Mouse (Mus musculus): ENCODE measurements around the gene Calm3.
A peak's percentile ranks its signal among the peaks of the same experiment; 100 is the strongest.

The Calm3 gene

GRCm38 (mm10) chr7:16914453-16915343, 9.2 kb downstream of the Calm3 start:
- DNase-seq = no peak

DNA sequence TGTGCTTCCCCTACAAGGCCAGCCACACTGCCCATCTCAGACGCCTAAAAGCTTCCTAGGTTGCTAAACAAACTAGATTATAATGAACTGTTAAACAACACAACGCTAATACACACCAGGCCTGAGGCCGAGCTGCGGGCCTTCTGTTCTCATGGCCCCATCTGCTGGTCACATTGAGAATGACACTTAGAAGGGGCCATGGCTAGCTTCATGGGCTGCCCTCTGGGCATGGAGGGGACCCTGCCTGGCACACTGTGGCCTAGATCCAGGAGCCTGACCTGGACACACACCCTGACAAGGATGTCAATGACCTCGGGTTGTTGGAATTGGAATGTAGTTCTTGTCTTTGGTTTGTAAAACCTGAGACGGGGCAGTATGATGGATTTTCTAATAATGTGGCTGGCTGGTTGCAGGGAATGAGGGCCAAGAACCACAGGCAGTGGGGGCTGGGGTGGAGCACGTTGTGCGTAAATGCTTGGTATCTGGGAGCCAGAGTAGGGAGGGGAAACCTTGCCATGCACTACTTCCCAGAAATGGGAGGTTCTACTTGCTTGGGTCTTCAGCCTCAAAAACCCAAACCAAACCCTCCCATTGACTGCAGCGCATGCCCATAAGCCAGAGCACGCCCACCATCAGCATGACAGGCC, 10.0 kb downstream of the Calm3 start:
- DNase-seq = peak; percentile 54 to 62

GRCm38 (mm10) chr7:16912360-16912759, 11.6 kb downstream of the Calm3 start:
- no peak for DNase-seq

- DNase-seq = no peak
Measured at GRCm38 (mm10) chr7:16911904-16912303, 12.0 kb downstream of the Calm3 start.

- no peak for DNase-seq
Measured at GRCm38 (mm10) chr7:16909909-16910308, 14.0 kb downstream of the Calm3 start.

DNA sequence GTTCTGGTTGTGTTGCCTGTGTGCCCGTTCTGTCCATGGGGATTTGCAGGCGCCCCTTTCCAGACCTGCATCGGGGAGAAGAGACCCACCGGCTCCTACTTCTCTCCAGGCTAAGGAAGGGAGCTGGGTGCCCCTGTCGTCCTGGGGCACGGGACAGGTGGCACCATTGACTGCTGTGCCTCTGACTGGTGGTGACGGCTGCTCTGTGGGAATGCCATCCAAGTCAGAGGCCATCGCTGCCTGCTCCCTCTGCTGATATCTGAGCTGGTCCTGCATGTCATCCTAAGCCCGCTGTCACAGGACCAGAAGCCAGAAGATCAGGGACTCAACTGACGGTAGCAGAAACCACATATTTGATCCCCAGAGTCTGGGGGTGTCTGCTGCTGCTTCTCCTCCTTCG, 15.1 kb downstream of the Calm3 start:
- no peak for DNase-seq

GRCm38 (mm10) chr7:16908367-16908766, 15.5 kb downstream of the Calm3 start:
- no peak for DNase-seq

DNA sequence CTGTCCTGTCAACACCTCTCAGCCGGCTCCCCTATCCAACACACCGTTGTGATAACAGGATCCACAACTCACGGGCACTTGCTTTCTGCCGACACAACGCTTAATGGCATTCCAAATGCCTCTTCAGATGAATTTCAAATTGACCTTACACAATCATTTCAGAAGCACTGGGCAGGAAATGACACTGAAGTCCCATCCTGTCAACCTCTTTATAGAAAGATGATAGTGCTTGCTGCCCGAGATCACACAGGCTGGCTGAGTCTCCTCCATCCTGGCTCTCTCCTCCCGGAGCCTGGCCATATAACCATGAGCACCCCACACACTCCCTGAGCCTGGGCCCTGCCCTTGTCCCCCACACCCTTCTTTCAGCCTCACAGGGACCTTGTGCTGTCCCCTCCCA, 16.1 kb downstream of the Calm3 start:
- DNase-seq = no peak

DNA sequence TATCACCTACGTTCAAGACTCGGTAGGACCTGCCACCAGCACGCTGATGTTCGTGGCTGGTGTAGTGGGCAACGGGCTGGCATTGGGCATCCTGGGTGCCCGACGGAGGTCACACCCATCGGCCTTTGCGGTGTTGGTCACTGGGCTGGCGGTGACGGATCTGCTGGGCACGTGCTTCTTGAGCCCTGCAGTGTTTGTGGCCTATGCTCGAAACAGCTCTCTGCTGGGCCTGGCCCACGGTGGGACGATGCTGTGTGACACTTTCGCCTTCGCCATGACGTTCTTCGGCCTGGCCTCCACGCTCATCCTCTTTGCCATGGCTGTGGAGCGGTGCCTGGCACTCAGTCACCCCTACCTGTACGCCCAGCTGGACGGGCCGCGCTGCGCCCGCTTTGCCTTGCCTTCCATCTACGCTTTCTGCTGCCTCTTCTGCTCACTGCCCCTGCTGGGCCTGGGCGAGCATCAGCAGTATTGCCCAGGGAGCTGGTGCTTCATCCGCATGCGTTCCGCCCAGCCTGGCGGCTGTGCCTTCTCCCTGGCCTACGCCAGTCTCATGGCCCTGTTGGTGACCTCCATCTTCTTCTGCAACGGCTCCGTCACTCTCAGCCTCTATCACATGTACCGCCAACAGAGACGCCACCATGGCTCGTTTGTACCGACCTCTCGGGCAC, 16.9 kb downstream of the Calm3 start:
- DNase-seq = no peak

DNA sequence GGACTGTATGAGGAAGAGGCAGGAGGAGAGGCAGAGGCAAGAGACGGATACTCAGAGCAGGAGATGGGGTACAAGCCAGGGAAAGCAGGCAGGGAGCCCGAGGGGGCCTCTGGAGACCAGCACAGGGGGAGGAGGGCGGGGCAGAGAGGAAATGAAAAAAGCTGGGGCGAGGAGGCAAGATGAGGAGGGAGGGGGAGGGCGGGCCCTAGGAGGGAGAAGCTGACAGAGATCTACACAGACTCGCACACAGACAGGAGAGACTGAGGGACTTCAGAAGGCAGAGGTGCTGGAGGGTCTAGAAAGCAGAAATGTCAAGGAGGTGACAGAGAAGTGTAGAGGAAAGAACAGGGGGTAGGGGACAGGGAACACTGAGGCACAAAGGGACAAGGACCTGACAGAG, 17.6 kb downstream of the Calm3 start, which contains the start of gene Ptgir:
Gene Ptgir, plus strand, starts transcription at position 210 of the 400 bp plus-strand sequence.
- DNase-seq = no peak

DNA sequence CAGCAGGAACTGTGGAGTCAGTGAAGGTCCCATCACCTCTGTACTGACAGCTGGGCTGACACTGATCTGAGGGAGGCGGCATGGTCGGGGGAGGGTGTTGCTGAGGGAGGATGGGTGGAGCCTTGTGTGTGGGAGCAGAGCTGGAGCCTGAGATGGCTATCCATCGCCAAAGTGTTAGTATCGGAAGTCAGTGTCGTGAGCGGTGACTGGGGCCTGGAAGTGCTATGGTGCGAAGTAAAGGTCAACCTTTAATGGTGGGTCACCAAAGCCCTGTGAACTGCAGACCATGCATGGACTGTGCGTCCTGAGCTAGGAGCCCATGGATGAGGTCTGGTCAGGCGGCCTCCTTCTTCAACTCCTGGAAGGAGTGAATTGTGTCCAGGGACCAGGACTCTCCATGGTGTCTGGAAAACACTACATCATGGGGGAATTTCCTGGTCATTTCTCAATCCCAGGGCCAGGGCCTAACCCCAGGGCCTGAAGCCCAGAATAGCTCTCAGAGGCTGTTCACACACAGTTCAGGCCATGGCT, 18.4 kb downstream of the Calm3 start:
- DNase-seq = no peak

DNA sequence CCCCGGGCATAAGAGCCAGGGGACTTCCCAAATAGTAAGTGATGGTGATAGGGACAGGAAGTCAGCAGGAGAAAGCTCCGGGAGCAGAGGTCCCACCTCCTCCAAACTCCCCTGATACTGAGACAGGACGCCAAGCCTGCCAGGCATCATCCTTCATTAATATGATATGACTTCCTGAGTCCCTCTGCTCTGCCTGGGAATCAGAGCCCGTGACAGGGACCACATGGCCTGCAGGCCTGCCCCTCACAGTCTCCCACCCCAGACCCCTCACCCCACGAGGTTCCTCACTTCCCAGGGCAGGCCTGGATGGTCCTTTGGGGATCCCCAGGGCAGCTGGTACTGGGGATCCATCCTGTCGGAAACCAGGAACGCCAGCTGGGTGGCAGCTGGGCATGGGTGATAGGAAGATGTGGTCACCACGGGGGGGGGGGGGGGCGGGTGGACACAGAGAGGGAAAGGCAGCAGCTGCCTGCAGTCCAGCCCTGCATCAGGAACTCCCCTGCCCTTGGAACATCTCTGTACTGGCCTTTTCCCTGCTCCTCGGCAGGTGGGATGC, 19.7 kb downstream of the Calm3 start:
- DNase-seq = no peak

- no peak for DNase-seq
Measured at GRCm38 (mm10) chr7:16903439-16903955, 20.4 kb downstream of the Calm3 start.

GRCm38 (mm10) chr7:16900526-16900925, 23.4 kb downstream of the Calm3 start:
- no peak for DNase-seq

GRCm38 (mm10) chr7:16895511-16895910, 28.4 kb downstream of the Calm3 start:
- no peak for DNase-seq

DNA sequence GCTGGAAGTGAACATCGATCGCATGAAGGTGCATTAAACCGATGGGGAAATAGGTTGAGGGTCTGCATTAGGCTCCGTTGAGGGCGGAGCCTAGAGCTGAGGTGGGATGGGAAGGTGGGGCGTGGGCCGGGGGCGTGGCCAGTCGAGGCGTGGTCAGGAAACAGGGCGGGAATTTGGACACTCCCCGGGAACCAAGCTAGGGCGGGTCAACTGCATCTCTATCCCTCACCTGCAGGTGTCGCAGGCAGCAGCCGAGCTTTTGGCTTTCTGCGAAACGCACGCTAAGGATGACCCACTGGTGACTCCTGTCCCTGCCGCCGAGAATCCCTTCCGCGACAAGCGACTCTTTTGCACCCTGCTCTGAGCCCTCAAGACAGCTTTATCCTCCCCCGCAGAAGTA, 28.9 kb downstream of the Calm3 start:
- peak; percentile 71 to 79 for DNase-seq

- no peak for DNase-seq
Measured at GRCm38 (mm10) chr7:16894279-16894678, 29.6 kb downstream of the Calm3 start.

- no peak for DNase-seq
Measured at GRCm38 (mm10) chr7:16893612-16894011, 30.3 kb downstream of the Calm3 start.

DNA sequence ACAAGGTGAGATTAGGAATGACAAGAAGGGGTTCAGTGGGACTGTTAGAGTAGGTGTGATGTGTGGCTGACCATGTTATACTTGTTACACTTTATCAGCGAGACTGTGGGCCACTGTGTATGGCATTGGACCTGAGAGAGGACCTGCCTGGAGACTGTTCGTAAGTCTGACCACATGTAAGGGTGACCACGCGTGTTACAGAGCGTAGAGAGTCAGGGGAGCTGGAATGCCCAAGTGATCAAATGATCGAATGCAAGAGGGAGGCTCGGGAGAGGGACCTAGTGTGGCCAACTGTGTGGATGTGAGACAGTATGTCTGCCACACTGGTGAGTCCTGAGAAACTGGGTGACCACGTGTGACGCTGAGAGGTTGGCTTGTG, 31.6 kb downstream of the Calm3 start:
- no peak for DNase-seq

DNA sequence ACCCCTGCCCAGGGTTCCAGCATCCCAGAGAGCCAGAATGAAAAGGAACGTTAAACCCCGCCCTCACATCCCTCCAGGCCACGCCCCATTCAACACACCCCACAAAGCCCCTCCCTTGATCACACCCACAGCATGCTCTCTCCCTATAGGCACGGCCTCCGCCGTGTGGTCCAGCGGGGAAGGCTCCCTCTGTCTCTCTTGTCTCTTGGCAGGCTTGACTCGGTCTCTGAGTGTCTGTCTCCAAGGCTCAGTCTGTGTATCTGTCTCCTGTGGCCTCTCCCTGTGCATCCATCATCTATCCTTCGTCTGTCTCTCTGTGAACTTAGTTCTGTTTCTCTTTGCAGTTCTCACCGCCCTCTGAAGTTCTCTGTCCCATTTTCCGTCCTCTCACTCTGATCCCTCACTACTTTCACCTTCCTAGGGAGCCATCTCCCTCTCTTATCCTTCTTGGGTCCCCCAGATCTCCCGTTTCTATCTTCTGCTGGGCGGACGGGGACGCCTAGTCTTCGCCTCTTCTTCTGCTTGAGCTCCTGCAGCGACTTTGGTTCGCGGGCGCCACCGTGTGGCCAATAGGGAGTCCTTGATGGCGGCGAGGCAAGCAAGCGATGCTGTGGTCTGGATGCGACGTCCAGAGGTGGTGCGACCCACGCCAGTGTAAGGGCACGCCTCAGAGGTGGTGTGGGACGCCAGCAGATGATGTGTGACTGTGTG, 32.1 kb downstream of the Calm3 start, which contains the start of gene Gng8:
Gene Gng8, plus strand, starts transcription at position 146 of the 711 bp plus-strand sequence.
- peak; percentile 79 to 84 for DNase-seq

- peak; percentile 70 to 78 for DNase-seq
Measured at GRCm38 (mm10) chr7:16890944-16891343, 33.0 kb downstream of the Calm3 start.

DNA sequence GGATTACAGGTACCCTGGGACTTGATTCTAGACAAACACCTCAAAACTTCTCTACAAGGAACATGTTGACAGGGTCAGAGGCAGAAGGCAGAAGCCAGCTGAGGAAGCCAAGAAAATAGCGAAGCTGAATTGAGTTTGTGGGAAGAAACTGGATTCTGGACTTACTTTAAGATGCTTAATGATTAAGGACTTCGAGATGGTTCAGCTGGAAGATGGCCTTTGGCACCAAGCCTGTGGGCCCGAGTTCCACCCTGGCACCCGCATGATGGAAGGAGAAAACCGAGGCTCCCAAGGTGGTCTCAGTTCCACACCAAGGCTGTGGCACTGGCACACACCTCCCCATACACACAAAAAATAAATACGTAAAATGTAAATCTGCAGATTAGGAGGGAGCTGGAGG, 33.4 kb downstream of the Calm3 start:
- no peak for DNase-seq

Data from lung, adult 18-20 months (tissue).